Mouse (Mus musculus): Measurements from ENCODE around the gene Sipa1l1.
"Not testable (repeated sequence)": the region's sequence is repeated elsewhere in the genome, so short reads cannot be mapped to it uniquely, and the experiment has no call there.

Sipa1l1 gene

DNA sequence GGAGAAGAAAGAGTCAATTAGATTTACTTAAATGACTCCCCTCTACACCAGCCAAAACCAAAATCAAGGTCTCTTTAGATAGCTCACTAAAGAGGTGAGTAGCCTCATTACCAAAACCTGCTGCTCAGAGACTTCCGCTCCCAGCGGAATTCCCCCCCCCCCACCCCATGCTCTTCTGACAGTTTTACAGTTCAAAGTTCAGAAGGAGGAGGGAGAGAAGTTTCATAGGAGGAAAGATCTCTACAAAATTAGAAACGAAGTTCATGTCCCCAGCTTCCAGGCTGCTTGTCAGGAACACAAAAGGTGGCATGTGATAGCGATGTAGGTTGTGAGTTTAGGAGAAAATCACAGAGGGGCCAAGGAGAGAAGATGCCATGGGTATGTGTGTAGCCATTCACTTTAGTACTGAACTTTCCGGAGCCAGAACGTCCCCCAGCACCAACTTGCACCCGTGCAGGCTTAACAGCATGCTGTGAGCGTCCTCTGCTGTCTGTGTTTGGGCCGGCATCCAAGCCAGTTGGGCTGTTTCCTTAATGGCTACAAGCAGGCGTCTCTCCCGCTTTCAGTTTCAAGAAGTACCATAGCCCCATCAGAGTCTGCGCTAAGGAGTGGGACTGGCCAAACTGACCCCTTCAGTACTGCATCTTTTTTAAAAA lies 300.7 kb downstream of the Sipa1l1 start:
- in situ Hi-C loops (cut with MboI; ENCODE audit: low pct_unique_long_range_greater_than_20kb in 1 of 2, low sequenced_read_pairs in 2 of 2, unreplicated experiment in 1 of 2) = loop anchor here in 1 of 2 experiments (25.0 kb wide), 2 partner anchors 383 to 483 kb away; no protein-coding TSS in a partner anchor

DNA sequence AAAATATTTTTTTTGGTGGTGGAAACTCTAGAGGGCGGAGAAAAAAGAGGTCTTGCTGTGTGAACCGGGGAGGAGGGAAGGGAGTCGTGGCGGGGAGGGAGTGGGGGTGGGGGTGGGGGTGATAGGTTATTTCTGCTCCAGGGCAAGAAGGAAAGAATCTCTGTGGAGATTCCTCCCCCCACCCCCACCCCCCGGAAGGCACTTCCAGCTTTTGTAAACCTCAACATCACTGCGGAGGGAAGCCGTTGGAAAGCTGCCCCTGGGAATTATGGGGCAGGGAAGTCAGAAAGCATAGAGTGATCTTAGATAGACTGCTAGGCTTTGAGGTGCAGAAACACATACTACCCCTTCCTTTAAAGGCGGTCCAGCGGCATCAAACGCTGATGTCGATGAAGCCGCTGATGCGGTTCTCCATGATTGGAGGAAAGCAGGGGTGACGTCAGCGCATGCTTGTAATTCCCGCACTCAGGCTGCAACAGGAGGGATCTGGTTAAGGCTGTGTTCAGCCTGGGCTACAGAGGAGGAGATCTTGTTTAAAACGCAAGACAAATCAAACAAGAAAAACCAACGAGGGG lies 301.3 kb downstream of the Sipa1l1 start:
- in situ Hi-C loops (cut with MboI; ENCODE audit: low pct_unique_long_range_greater_than_20kb in 1 of 2, low sequenced_read_pairs in 2 of 2, unreplicated experiment in 1 of 2) = loop anchor here in 1 of 2 experiments (25.0 kb wide), 2 partner anchors 383 to 483 kb away; no protein-coding TSS in a partner anchor

DNA sequence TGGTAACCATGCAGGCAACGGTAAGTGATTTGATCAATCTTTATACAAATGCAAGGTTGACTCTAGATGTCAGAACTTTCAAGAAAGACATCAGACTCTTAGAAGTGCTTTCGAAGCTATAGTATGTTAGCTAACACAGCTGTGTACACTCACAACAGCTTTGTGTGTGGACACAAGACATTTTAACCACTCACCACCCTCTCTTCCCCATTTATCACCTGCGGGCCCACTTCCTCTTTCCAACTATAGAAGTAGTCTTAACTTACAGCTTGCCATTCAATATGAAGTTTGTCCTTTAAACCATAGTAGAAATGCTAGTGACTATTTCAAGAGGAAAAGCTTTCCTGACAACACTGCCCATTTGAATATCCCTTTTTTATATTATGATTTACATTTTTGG lies 303.7 kb downstream of the Sipa1l1 start:
- in situ Hi-C loops (cut with MboI; ENCODE audit: low pct_unique_long_range_greater_than_20kb in 1 of 2, low sequenced_read_pairs in 2 of 2, unreplicated experiment in 1 of 2) = loop anchor here in 1 of 2 experiments (25.0 kb wide), 2 partner anchors 385 to 485 kb away; no protein-coding TSS in a partner anchor

DNA sequence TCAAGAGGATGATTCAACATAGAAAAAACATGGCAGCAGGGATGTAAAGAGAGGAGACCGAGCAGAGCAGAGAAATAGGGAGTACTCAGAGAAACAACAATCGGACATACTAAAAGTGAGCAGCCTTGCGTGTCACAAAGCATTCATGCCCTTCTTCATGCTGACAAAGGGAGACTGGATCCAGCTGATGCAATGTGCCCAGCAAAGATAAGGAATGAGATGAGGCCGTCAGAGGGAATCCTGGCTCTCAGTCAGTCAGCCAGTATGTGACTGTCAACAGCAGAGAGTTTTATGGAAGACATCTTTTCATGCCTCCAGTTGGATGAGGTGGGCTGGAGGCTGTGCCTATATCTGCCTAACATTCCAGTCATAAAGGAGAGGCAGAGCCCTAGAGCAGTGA lies 304.1 kb downstream of the Sipa1l1 start:
- in situ Hi-C loops (cut with MboI; ENCODE audit: low pct_unique_long_range_greater_than_20kb in 1 of 2, low sequenced_read_pairs in 2 of 2, unreplicated experiment in 1 of 2) = loop anchor here in 1 of 2 experiments (25.0 kb wide), 2 partner anchors 386 to 486 kb away; no protein-coding TSS in a partner anchor

DNA sequence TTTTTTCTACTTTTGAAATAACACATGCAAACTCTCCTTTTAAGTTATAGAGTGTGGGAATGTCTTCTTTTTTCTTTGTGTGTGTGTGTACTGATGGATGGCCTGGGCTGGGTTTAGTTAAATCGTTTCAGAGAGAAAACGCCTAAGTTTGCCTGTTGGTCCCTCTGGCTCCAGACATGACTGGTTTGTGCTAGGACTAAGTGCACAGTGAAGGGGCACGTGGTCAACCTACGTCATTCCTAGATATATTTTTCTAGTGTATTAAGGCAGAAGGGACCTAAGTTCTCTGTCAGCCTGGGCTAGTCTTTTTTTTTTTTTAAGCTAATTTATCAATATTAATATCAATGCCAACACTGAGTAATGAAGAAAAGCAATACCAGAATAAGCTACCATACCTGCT lies 305.3 kb downstream of the Sipa1l1 start:
- in situ Hi-C loops (cut with MboI; ENCODE audit: low pct_unique_long_range_greater_than_20kb in 1 of 2, low sequenced_read_pairs in 2 of 2, unreplicated experiment in 1 of 2) = loop anchor here in 1 of 2 experiments (25.0 kb wide), 2 partner anchors 387 to 487 kb away; no protein-coding TSS in a partner anchor

DNA sequence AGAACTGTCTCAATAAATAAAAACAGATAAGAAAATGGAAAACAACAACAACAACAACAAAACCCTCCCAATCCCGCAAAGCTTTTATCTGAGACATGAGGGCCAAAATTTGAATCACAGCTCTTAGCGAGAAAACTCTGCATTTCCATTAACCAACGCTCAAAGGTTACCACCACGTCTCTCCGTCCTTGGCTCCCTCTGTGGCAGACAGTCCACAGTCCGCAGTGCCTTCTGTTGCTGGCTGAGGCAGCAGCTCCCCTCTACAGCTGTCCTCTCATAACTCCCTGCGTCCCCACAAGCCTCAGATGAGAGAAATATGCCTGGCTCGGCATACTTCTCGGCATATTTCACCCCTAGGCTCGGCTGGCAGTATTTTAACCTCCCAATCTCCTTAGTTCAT lies 306.9 kb downstream of the Sipa1l1 start:
- in situ Hi-C loops (cut with MboI; ENCODE audit: low pct_unique_long_range_greater_than_20kb in 1 of 2, low sequenced_read_pairs in 2 of 2, unreplicated experiment in 1 of 2) = no loop called here

DNA sequence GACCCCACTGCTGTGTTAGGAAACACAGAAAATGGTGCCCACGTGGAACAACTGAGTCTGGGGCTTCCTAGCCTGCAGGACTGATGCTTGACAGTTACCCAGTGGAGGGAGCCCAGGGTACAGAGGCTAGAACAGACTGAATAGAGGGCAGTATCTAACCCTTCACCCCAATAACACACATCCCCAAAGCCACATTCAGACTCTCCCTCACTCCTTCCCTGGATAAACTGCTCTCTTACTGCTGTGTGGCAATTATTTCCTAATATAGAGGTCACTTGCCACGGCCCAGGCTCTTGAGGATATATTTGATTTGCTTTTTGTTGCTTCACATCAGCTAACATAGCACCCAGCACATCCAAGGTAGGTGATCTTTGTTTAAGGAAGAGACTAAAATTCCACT lies 307.5 kb downstream of the Sipa1l1 start:
- in situ Hi-C loops (cut with MboI; ENCODE audit: low pct_unique_long_range_greater_than_20kb in 1 of 2, low sequenced_read_pairs in 2 of 2, unreplicated experiment in 1 of 2) = no loop called here

DNA sequence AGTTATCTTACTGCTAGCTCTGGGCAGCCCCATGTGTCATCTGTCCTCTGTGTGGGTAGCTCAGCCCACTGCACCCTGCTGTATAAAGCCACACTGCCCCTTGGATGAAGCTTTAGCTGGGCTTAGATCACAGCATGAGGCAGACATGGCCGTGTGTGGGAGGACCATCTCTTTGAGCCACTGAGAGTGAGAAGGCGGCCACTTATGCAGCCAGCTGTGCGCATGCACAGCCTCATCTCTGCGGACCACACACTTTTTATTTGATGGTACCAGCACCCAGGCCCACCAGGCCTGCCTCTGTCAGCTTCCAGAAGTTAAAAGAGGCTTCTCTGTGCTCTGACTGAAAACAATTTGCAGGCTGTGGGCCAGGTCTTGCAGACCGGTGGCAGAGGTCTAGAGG lies 308.7 kb downstream of the Sipa1l1 start:
- in situ Hi-C loops (cut with MboI; ENCODE audit: low pct_unique_long_range_greater_than_20kb in 1 of 2, low sequenced_read_pairs in 2 of 2, unreplicated experiment in 1 of 2) = no loop called here

DNA sequence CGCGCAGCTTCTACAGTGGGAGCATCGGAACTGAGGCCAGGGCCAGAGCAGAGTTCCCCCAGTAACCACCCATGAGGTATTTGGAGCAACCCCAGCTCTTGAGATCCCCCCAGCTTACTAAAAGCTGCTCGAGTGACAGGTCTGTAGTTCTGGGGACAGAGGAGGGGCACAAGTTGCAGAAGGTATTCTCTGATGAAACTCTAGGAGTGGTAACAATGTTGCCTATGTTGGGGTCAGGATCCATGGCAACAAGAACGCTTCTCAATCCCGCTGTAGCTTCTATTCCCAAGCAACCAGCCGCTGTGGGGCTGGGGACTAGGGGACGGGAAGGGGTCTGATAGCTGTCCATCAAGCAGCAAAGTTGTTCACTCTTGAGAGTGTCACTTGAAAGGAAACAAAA lies 309.1 kb downstream of the Sipa1l1 start:
- in situ Hi-C loops (cut with MboI; ENCODE audit: low pct_unique_long_range_greater_than_20kb in 1 of 2, low sequenced_read_pairs in 2 of 2, unreplicated experiment in 1 of 2) = no loop called here

DNA sequence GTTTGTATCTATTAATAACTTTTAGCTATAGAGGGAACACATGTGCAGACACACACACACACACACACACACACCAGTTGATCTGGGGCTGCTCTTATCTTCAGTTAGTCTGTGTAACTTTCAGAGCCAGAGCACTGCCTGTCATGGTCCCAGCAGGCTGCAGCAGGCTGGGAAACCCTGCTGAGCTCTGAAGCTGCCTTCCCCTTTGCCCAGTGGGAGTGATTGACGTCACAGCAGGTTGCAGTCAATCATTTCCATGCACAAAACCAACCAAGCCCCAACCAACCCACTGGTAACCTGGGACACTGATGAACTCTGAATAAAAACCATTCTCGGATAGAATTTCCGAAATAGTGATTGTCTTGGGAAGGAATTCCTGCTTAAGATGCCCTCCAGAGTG lies 310.3 kb downstream of the Sipa1l1 start:
- in situ Hi-C loops (cut with MboI; ENCODE audit: low pct_unique_long_range_greater_than_20kb in 1 of 2, low sequenced_read_pairs in 2 of 2, unreplicated experiment in 1 of 2) = no loop called here

DNA sequence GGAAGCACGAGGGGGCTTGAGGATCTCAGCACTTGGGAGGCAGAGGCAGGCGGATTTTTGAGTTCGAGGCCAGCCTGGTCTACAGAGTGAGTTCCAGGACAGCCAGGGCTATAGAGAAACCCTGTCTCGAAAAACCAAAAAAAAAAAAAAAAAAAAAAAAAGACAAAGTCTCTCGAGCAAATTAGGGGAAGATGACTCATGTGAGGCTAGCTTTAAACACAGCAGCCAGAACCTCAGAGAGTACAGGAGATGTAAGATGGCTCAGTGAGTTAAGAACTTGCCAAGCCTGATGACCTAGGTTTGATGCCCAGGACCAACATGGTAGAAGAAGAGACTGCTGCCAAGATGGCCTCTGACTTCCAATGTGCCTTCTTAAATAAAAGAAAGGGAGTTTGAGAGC lies 311.3 kb downstream of the Sipa1l1 start:
- in situ Hi-C loops (cut with MboI; ENCODE audit: low pct_unique_long_range_greater_than_20kb in 1 of 2, low sequenced_read_pairs in 2 of 2, unreplicated experiment in 1 of 2) = not testable (repeated sequence)

DNA sequence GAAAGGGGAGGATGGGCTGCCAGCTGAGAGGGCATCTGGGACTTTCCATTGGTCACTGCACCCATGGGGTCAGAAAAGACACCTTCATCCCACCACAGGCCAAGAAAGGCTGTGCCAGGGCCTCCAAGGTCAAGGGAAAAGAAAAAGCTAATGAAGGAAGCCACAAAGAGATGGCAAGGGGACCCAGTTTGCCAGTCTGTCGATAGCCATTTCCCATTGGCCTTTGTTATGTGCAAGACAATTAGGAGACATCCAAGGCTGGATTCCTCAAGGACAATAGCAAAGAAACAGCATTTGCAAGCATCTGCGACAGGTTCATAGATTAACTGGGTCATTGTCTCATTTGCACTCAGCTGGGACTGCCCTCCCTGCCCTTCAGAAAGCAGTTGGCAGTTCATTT lies 316.3 kb downstream of the Sipa1l1 start:
- in situ Hi-C loops (cut with MboI; ENCODE audit: low pct_unique_long_range_greater_than_20kb in 1 of 2, low sequenced_read_pairs in 2 of 2, unreplicated experiment in 1 of 2) = no loop called here

DNA sequence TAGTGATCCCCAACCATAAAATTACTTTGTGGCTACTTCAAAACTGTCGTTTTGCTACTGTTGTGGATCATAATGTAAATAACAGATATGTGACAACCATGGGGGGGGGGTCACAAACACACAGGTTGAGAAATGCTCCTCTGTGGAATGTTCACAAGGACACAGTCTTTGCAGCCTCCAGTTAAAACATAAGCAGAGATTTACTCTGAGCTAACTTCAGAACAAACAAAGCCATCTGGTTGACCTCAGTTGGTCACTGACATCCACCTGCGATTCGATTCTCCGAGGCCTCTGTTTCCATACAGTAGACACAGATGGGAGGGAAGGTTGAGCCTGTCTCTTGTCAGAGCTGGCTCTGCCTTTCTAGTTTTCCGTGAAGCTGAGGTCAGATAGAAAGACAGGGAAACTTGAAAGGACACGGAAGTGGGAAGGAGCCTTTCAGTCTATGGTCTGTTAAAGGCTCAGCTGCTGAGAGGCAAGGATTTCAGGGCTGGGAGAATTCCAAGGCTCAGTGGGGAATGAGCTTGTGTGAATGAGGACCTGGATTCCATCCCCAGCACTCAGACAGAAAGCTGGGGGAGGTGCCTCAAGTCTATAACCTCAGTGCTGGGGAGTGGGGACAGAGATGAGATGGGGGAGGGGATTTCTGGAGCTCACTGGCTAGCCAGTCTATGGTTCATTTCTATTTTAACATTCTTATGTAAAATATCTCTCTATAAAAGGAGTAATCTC lies 317.9 kb downstream of the Sipa1l1 start:
- in situ Hi-C loops (cut with MboI; ENCODE audit: low pct_unique_long_range_greater_than_20kb in 1 of 2, low sequenced_read_pairs in 2 of 2, unreplicated experiment in 1 of 2) = no loop called here

DNA sequence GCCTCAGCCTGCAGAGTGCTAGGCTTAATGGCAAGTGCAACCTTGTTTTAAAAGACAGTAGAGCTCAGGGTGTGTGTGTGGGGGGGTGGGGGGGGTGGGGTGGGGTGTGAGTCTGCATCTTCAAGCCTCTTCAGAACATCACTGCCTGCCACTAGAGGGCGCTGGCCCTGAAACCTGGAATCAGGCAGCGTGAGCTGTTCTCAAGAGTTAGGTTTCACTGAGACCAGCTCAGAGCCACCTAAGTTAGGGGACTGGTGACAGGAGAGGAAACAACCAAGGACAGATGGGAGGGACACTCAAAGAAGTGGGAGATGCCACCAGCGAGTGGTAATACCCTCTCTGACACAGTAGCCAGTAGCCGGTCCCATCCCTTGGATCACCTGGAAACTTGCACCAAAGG lies 320.0 kb downstream of the Sipa1l1 start:
- in situ Hi-C loops (cut with MboI; ENCODE audit: low pct_unique_long_range_greater_than_20kb in 1 of 2, low sequenced_read_pairs in 2 of 2, unreplicated experiment in 1 of 2) = no loop called here

DNA sequence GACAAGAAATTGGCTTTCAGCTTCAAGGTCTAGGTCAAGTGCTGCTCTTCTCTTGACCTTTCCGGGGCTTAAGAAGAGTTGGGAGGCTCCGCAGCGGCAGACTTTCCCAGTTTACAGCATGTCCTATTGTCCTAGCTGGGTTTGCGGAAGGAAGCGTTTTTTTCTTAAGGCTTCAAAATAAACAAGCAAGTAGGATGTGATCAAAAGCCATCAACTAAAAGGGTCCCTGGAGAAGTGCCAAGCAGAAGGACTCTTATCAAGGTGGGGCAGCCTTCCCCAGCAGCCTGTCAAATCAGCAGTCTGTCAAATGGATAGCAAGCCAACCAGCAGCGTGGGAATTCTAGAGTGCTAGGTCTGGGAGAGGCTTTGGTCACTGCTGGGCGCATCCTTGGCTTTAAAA lies 320.5 kb downstream of the Sipa1l1 start:
- in situ Hi-C loops (cut with MboI; ENCODE audit: low pct_unique_long_range_greater_than_20kb in 1 of 2, low sequenced_read_pairs in 2 of 2, unreplicated experiment in 1 of 2) = no loop called here

DNA sequence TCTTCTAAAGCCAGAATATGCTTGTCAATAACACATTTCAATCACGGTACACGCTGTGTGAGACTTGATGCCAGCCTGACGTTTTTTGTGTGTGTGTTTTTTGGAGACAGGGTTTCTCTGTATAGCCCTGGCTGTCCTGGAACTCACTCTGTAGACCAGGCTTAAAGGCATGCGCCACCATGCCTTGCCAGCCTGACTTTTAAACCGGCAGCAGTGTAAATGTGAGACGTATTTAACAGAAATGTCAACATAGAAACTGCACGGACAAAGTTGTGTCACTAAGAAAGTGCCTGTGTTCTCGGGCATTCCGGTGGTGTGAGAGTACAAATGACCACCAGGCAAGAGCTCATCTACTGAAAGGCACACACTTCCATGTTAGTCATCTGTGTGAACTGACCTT lies 323.3 kb downstream of the Sipa1l1 start:
- in situ Hi-C loops (cut with MboI; ENCODE audit: low pct_unique_long_range_greater_than_20kb in 1 of 2, low sequenced_read_pairs in 2 of 2, unreplicated experiment in 1 of 2) = no loop called here

DNA sequence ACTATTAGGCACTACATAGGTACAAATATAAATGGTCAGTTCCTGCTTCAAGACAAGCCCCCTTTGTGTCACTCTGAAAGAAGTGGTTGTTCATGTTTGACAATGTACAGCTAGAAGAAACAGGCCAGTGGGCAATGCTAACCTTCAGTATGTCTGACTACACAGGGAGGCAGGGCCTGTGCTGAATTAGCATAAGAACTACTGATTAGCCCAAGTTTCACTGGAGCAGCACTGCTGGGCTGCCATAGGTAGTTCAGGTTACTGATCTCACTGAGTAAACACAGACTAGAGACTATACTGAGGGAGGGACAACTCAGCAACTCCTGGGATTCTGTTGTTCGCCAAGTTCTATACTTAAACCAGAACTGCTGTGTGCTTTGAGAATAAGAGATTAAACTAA lies 324.1 kb downstream of the Sipa1l1 start:
- in situ Hi-C loops (cut with MboI; ENCODE audit: low pct_unique_long_range_greater_than_20kb in 1 of 2, low sequenced_read_pairs in 2 of 2, unreplicated experiment in 1 of 2) = not testable (repeated sequence)

DNA sequence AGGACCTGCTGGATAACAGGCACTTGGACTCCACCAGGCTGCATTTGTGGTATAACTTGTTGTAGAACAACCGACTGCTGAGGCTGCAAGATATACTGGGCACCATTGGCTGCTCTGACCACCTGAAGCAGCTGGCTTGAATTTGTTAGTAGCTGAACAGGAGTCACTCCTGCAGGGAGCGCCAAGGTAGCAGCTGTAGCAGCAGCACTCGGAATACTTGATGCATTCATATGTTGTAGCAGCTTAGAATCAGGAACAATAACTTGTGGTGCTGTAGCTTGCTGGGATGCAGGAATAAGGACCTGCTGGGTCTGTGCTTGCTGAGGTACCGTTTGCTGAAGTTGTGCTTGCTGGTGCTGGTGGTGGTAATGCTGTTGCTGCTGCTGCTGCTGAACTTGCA lies 326.8 kb downstream of the Sipa1l1 start:
- in situ Hi-C loops (cut with MboI; ENCODE audit: low pct_unique_long_range_greater_than_20kb in 1 of 2, low sequenced_read_pairs in 2 of 2, unreplicated experiment in 1 of 2) = no loop called here

DNA sequence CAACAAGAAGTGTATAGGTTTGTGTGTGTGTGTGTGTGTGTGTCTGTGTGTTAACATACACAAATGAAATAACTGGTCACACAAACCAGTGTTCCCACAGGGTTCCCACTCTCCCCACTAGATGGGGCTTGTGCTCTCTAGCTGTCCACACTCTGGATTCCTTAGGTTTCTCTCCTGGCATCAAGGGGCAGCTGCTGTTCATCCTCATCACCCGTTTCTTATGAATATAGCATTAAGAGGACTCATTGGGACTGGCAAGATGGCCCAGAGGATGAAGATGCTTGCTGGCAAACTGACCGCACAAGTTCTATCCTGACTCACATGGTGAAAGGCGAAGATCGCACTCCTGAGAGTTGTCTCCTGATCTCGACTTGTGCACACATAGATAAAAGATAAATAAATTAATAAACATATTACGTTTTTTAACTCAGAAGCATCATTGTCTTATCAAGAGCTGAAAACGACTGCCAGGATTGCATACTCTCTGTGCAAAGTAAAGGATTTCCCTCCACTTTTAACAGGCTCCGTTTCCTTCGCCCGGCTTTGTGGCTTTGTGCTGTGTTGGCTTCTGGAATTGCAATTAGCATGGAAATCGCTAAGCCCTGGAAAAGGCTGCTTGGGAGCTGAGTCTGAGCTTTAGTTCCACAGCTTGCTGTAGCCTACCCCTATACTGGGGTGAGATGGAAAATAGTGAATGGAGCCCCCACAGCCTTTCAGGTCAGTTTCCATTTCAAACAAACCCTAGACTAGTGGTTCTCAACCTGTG lies 328.9 kb downstream of the Sipa1l1 start:
- in situ Hi-C loops (cut with MboI; ENCODE audit: low pct_unique_long_range_greater_than_20kb in 1 of 2, low sequenced_read_pairs in 2 of 2, unreplicated experiment in 1 of 2) = no loop called here

All from mouse embryonic stem cell (cell line).